Mouse (Mus musculus) adrenal gland, postnatal 10 days (tissue): ENCODE results near the gene Slc25a33. TPM values are rescaled to one million over a fixed set of nuclear protein-coding genes. Genes with fewer than 3 reads are reported as not detected.

Experiments
- DNase-seq: peaks from one replicate; pipeline ENCODE4 v3.0.0; 2021; ENCODE audit warnings: mixed read lengths
- total RNA-seq, 2 experiments: library from RNA; stranded (reverse); gene quantifications; 2 replicates each; pipeline ENCODE4 v1.2.3; 2021

Slc25a33 gene
- total RNA-seq, 2 experiments from 2014 or later = 24.3 to 34.0 TPM

GRCm38 (mm10) chr4:149794966-149795477 is 20.9 kb upstream of the Slc25a33 start:
- DNase-seq = no peak

GRCm38 (mm10) chr4:149794010-149794338 is 19.9 kb upstream of the Slc25a33 start:
- DNase-seq = no peak

- DNase-seq = peak; percentile 73
These were observed 19.3 kb upstream of the Slc25a33 start for GRCm38 (mm10) chr4:149793156-149794009.

GRCm38 (mm10) chr4:149792159-149792800 is 18.2 kb upstream of the Slc25a33 start:
- DNase-seq = peak; percentile 72

- peak; percentile 71 for DNase-seq
These were observed 17.4 kb upstream of the Slc25a33 start for GRCm38 (mm10) chr4:149791470-149791869.

- no peak for DNase-seq
These were observed 16.9 kb upstream of the Slc25a33 start for GRCm38 (mm10) chr4:149790969-149791368.

- no peak for DNase-seq
These were observed 16.5 kb upstream of the Slc25a33 start for GRCm38 (mm10) chr4:149790546-149790945.

GRCm38 (mm10) chr4:149789421-149790194 is 15.5 kb upstream of the Slc25a33 start:
- peak; percentile 82 for DNase-seq

- DNase-seq = no peak
These were observed 10.8 kb upstream of the Slc25a33 start for GRCm38 (mm10) chr4:149784901-149785300.

- DNase-seq = peak; percentile 62
These were observed 10.3 kb upstream of the Slc25a33 start for GRCm38 (mm10) chr4:149784371-149784770.

GRCm38 (mm10) chr4:149782975-149783374 is 8.9 kb upstream of the Slc25a33 start:
- no peak for DNase-seq

- peak; percentile 60 for DNase-seq
These were observed 6.7 kb upstream of the Slc25a33 start for GRCm38 (mm10) chr4:149780565-149781356.

- no peak for DNase-seq
These were observed 5.9 kb upstream of the Slc25a33 start for GRCm38 (mm10) chr4:149779966-149780365.

- peak; percentile 71 for DNase-seq
These were observed 3.0 kb upstream of the Slc25a33 start for GRCm38 (mm10) chr4:149777126-149777525.

- DNase-seq = no peak
These were observed 1.8 kb upstream of the Slc25a33 start for GRCm38 (mm10) chr4:149775760-149776362.

- peak; percentile 83 for DNase-seq
These were observed 1.3 kb upstream of the Slc25a33 start for GRCm38 (mm10) chr4:149775330-149775729.

- peak; percentile 73 for DNase-seq
These were observed 526 bp downstream of the Slc25a33 start for GRCm38 (mm10) chr4:149773408-149774093.

GRCm38 (mm10) chr4:149772394-149772793 is 1.7 kb downstream of the Slc25a33 start:
- DNase-seq = peak; percentile 52

- DNase-seq = no peak
These were observed 8.9 kb downstream of the Slc25a33 start for GRCm38 (mm10) chr4:149765201-149765600.

- no peak for DNase-seq
These were observed 10.7 kb downstream of the Slc25a33 start for GRCm38 (mm10) chr4:149763335-149763734.

GRCm38 (mm10) chr4:149759517-149759916 is 14.6 kb downstream of the Slc25a33 start:
- no peak for DNase-seq
